Mouse (Mus musculus): ENCODE data around the gene Mafk. TPM values are rescaled to one million over a fixed set of nuclear protein-coding genes. Genes with fewer than 3 reads are reported as not detected.

Gene Mafk
- polyA plus RNA-seq, 1 experiment from 2014 or later = 15.4 TPM

- Histone ChIP-seq H3K27ac (no peak overlapping the region), H3K9ac (replicated peaks) (no peak overlapping the region), H3K4me1 (replicated peaks) (peaks cover 9% of the 10 kb centered on the region), H3K4me3 (replicated peaks) (no peak overlapping the region), H3K36me3 (no peaks in the 10 kb centered on the region), H3K9me3 (peaks cover 5% of the 10 kb centered on the region; the same call in 1 of the 2 replicates), H3K4me2 (replicated peaks) (no peak overlapping the region), H3K27me3 (no peaks in the 10 kb centered on the region)
- ATAC-seq = no peak
- 82% methylated on average over 12 of the region's 12 CpGs for WGBS
Measured at GRCm38 (mm10) chr5:139849626-139850320, 58.5 kb downstream of the Mafk start.

Small RNA genes within 50 kb of the gene (microRNA-seq; reads per million reads assigned to microRNA genes)
- not detected for gene Mir7037

Other genes with a start within 250 kb of the Mafk start
- 48.5 and 58.7 TPM in 2 replicates for gene Uncx, start 248.0 kb upstream of the Mafk start, polyA plus RNA-seq (2015; fragmentation: Nextera tagmentation; extraction: Ambion mirVana)
- gene Micall2, start 55.2 kb upstream of the Mafk start, polyA plus RNA-seq (2015; fragmentation: Nextera tagmentation; extraction: Ambion mirVana) = 7.5 and 8.9 TPM in 2 replicates
- 24.0 and 28.9 TPM in 2 replicates for gene Ints1, start 15.8 kb upstream of the Mafk start, polyA plus RNA-seq (2015; fragmentation: Nextera tagmentation; extraction: Ambion mirVana)
- gene Tmem184a, start 28.4 kb downstream of the Mafk start, polyA plus RNA-seq (2015; fragmentation: Nextera tagmentation; extraction: Ambion mirVana) = 0.19 and 0.35 TPM in 2 replicates
- gene Gm26938, start 34.9 kb downstream of the Mafk start, polyA plus RNA-seq (2015; fragmentation: Nextera tagmentation; extraction: Ambion mirVana) = not detected in 2 replicates
- gene Psmg3, start 35.4 kb downstream of the Mafk start, polyA plus RNA-seq (2015; fragmentation: Nextera tagmentation; extraction: Ambion mirVana) = 78.6 and 81.9 TPM in 2 replicates
- 0.80 and 1.1 TPM in 2 replicates for gene Elfn1, start 116.4 kb downstream of the Mafk start, polyA plus RNA-seq (2015; fragmentation: Nextera tagmentation; extraction: Ambion mirVana)

Data from midbrain, embryonic 13.5 days (tissue).